Mouse (Mus musculus): Measurements from ENCODE around the gene Gm36176.
"Not testable (repeated sequence)": the region's sequence is repeated elsewhere in the genome, so short reads cannot be mapped to it uniquely, and the experiment has no call there.

Gm36176 gene

DNA sequence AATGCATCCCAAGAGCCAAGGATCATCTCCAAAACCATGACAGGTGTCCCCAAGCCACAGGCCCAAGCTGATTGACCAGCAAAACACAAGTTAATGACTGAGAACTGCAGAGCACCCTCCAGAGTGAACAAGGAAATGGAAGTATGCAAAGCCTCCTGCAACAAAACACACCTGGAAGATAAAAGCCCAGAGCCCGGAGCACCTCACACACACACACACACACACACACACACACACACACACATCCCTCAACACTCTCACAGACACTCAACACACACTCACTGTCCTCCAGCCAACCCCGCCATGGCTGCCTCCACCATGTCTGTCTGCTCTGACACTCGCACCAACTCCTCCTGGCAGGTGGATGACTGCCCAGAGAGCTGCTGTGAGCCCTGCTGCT is at the start of gene Gm36176:
Gm36176 (plus strand) TSS at position 301 of the 400 bp plus-strand sequence.
- no peak for DNase-seq (ENCODE audit: low spot score)

DNA sequence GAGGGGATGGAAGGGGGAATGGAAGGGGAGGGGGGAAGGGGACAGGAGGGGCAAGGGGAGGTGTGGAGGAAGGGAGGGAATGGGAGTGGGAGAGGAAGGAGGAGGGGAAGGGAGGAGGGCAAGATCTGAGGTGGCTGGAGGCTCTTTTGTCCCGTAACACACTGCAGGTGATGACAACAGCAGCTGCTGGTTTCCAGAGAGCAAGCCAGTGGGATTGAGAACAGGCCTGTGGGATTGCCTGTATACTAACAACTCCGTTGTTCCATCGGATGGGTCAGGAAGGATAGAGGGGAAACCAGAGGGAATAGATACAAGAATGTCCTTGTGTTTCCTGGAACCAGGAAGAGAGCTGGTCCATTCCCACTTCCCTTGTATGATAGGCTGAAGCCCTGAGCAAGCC is 48.9 kb upstream of the Gm36176 start:
- no peak for DNase-seq (ENCODE audit: low spot score)

DNA sequence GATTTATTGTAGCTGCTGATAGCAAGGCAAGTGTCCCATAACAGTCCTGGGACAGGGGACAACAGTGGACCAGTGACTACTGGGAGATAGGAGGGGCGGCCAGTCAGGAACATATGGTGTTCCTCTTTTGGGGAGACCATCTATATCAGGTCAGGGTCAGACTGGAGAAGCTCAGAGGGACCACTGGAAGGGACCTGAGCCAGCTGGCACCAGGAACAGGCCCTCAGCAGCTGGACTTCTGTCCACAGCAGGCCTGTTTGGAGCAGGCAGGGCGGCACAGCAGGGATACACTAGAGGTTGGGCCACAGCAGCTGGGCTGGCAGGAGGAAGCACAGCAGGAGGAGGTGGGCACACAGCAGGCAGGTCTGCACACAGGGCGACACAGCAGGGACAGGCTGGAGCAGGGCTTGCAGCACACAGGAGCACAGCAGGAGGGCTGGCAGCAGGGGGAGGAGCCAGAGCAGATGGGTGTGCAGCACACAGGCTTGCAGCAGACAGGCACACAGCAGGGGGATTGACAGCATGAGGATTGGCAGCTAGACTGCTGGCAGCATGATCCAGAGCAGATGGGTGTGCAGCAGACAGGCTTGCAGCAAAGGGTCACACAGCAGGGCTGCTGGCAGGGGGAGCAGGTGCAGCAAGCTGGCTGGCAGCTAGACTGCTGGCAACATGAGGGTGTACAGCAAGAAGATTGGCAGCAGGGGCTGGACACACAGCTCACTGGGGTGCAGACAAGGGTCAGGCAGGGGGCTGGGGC is 48.3 kb upstream of the Gm36176 start:
- not testable (repeated sequence) for DNase-seq (ENCODE audit: low spot score)

DNA sequence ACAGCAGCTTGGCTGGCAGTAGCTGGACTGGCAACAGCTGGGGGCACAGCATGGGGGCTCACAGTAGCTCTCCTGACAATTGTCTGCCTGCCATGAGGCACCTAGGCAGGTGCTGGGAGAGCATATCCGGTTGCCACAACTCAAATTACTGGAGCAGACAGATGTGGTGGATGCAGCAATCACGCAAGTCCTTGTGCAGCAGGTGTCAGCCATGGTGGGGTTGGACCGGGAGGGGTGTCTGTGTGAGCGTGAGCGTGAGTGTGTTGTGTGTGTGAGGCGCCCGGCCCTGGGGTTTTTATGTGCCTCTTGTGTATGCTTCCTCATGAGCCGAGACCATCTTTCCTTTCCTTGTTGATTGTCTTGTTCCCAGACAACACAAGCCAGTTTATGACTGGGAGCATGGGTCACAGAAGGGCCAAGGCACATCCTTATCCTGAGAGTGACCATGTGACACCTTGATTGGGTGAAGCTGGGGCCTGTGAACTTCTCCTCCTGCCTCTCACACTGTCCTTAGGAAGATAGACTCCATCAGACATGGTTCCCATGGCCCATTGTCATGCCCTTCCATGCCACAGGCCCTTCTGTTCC is 47.6 kb upstream of the Gm36176 start, which contains the start of gene Gm19668:
Gm19668 (minus strand) TSS at position 213 of the 588 bp plus-strand sequence.
- no peak for DNase-seq (ENCODE audit: low spot score)

DNA sequence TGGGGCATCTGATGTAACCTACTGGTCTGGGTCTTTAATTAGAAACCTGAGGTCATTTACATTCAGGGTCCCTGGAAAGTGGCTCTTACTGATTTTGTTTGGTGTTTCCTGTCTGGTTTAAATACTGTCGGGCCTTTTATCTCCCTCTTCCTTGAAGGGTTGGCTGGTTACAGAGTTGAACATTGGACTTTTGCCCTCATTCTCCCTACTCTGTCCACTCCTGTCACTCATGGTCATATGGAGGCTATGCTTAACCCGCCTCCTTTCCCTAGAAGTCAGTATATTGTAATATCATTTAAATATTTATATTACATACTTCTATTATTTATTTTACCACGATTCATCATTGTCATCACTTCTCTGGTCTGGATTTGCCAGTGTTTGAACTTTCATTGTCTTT is 42.5 kb upstream of the Gm36176 start:
- DNase-seq (ENCODE audit: low spot score) = no peak

DNA sequence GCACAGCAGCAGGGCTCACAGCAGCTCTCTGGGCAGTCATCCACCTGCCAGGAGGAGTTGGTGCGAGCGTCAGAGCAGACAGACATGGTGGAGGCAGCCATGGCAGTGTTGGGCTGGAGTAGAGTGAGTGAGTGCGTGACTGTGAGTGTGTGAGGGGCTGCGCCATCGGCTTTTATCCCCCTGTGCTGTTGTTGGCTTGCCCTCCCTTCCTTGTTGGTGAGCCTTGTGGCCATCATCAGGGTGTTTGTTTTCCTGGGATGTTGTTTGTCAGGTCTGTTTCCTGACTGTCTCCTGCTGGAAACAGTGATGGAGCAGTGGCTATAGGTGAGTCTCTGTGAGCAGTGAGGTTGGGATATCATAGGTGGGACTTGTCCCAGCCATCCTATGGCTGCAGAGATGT is 34.9 kb upstream of the Gm36176 start, which contains the start of gene Gm9507:
Gm9507 (minus strand) TSS at position 101 of the 400 bp plus-strand sequence.
- DNase-seq (ENCODE audit: low spot score) = no peak

DNA sequence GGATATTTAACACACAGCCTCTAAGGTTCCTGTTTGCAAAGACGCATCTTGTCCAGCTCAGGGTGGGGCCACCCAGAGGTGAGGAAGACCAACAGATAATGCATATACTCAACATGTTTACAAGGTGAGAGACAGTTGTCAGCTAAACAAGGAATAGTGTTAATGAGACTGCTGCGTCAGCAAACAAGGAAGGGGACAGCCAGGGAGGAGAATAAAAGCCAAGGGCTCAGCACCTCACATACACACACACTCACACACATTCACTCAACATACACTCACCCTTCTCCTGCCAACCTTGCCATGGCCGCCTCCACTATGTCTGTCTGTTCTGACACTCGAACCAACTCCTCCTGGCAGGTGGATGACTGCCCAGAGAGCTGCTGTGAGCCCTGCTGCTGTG is 32.2 kb upstream of the Gm36176 start, which contains the start of gene Gm2696:
Gm2696 (plus strand) TSS at position 301 of the 400 bp plus-strand sequence.
- DNase-seq (ENCODE audit: low spot score) = no peak

DNA sequence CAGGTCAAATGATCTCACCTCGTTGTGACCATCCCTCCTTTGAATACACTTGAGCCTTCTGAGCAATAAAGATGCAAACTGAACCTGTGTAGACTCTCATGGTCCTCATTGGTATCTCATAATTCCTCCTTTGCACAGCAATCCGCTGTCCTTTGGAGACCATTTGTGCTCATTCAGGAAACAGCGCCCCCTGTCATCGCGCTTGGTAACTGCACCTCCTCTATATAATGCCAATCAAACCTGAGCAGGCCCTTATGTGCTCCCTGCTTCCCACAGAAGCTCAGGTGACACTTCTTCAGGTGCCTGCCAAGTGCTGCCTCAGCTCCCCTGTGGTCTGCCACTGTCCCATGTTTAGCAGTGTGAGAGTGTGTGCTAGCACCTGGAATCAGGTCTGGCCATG is 31.1 kb upstream of the Gm36176 start:
- DNase-seq (ENCODE audit: low spot score) = no peak

DNA sequence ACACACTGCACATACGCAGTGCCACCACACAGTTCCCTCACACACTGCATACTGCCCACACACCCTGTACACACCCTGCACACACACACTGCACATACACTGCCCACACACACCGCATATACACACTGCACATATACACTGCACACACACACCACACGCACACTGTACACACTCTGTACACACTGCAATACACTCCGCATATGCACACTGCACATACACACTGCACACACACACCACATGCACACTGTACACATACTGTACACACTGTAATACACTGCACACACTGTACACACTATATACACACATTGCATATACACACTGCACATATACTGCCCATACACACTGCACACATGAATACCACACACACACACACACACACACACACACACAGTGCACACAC is 28.1 kb upstream of the Gm36176 start:
- DNase-seq (ENCODE audit: low spot score) = no peak

DNA sequence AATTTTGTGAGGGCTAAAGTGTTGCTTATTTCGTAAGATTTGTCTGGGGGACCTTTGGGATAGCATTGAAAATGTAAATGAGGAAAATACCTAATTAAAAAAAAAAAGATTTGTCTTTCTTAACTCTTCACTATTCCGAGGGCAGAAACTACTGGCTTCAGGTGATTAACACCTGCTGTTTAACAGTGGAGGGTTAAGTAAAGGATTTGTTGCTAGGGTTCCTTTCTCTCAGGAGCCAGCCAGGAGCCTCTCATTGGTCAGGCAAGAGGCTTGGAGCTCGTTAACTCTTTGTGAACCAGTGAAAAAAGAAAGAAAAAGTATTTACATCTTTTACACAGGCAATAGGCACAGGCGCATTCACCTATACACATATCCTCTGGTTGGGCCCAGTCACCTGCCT is 27.4 kb upstream of the Gm36176 start:
- DNase-seq (ENCODE audit: low spot score) = no peak

DNA sequence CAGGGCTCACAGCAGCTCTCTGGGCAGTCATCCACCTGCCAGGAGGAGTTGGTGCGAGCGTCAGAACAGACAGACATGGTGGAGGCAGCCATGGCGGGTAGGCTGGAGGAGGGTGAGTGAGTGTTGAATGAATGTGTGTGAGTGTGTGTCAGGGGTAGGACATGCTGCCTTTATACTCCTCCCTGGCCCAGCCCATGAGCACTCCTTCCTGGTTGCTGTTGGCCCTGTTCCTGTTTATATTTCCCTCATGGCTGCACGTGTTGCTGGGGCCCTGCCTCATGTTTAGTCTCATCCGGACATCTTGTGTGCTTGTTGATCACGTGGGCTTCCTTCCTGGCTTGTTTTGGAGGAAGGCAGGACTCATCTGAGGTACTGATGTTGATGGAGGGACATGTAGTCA is 19.7 kb upstream of the Gm36176 start, which contains the start of gene Krtap10-4:
Krtap10-4 (minus strand) TSS at position 145 of the 400 bp plus-strand sequence.
- DNase-seq (ENCODE audit: low spot score) = no peak

DNA sequence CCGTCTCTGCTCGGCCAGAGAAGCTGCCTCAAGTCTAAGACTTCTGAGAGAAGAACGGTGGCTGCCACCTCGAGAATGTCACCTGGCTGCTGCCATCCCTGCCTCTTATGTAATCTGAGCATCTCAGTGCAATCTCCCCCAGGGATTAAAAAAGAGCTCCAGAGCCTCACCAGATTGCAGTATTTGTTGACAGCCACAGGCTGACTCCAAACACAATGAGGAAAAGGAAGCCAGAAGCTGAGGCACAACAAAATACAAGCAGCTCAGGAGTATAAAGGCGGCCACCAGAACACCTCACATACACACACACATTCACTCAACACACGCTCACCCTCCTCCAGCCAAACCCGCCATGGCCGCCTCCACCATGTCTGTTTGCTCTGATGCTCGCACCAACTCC is 11.0 kb upstream of the Gm36176 start, which contains the start of gene Krtap10-10:
Krtap10-10 (plus strand) TSS at position 301 of the 400 bp plus-strand sequence.
- no peak for DNase-seq (ENCODE audit: low spot score)

DNA sequence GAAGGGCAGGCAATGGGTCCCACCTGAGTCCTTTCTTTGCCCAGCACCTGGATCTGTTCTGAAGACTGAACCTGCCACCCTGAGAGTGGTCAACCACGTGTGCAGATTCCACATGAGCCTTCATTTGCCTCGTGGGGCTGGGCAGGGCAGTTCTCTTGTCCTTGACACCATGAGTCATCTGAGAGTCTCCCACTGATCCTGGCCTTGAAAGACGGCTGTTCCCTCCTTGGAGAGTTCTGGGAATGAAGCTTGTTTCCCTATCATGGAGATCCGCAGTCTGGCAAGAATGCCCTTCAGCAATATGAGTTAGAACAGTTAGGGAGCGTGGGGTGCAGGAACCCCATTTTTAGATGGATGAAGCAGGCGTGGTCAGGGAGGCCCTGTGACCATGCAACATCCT is 7.6 kb upstream of the Gm36176 start:
- DNase-seq (ENCODE audit: low spot score) = no peak

DNA sequence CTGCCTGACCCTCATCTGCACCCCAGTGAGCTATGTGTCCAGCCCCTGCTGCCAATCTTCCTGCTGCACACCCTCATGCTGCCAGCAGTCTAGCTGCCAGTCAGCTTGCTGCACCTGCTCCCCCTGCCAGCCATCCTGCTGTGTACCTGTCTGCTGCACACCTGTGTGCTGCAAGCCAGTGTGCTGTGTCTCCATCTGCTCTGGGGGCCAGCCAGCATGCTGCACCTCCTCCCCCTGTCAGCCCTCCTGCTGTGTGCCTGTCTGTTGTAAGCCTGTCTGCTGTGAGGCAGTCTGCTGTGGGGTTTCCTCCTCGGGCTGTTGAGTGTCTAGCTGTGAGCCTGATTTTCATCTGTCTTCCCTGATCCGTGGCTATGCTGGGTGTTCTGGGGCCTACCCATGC is 358 bp downstream of the Gm36176 start:
- no peak for DNase-seq (ENCODE audit: low spot score)

DNA sequence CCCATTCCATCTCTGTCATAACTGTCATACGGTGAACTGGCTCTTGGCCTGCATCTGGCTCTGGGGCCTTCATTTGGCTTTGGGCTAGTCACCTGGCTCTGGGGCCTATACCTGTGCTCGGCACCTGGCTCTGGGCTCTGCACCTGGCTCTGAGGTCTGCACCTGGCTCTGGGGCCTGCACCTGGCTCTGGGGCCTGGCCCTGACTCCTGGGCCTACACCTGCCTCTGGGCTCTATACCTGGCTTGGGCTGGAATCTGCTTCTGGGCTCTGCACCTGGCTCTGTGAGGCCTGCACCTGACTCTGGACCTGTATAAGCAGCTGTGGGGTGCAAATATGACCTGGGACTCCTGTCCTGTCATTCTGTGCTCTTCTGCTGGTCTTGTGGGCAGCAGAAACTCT is 935 bp downstream of the Gm36176 start:
- no peak for DNase-seq (ENCODE audit: low spot score)

DNA sequence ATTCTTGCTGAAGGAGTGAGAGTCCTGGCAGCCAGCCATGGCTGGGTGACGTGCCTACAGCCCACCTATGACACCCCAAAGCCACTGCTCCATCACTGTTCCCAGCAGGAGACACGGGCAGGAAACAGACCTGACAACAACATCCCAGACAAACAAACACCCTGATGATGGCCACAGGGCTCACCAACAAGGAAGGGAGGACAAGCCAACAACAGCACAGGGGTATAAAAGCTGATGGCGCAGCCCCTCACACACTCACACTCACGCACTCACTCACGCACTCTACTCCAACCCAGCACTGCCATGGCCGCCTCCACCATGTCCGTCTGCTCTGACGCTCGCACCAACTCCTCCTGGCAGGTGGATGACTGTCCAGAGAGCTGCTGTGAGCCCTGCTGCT is 6.0 kb downstream of the Gm36176 start, which contains the start of gene Gm10318:
Gm10318 (plus strand) TSS at position 301 of the 400 bp plus-strand sequence.
- DNase-seq (ENCODE audit: low spot score) = no peak

DNA sequence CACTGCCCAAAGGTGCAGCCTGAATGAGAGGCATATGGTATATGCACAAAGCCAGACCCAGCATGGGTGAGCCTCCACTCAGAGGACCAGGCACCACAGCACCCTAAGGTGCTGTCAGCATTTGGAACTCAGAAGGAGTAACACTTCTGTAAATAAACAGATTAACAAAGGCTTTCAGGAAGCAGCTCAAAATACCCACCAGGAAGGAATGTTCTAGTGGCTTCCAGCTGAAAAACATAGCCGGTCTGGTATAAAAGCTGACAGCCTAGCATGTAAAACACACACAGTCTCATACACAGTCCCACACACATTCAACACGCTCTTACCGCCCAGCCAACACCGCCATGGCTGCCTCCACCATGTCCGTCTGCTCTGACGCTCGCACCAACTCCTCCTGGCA is 15.1 kb downstream of the Gm36176 start, which contains the start of gene Gm3285:
Gm3285 (plus strand) TSS at position 301 of the 400 bp plus-strand sequence.
- no peak for DNase-seq (ENCODE audit: low spot score)

DNA sequence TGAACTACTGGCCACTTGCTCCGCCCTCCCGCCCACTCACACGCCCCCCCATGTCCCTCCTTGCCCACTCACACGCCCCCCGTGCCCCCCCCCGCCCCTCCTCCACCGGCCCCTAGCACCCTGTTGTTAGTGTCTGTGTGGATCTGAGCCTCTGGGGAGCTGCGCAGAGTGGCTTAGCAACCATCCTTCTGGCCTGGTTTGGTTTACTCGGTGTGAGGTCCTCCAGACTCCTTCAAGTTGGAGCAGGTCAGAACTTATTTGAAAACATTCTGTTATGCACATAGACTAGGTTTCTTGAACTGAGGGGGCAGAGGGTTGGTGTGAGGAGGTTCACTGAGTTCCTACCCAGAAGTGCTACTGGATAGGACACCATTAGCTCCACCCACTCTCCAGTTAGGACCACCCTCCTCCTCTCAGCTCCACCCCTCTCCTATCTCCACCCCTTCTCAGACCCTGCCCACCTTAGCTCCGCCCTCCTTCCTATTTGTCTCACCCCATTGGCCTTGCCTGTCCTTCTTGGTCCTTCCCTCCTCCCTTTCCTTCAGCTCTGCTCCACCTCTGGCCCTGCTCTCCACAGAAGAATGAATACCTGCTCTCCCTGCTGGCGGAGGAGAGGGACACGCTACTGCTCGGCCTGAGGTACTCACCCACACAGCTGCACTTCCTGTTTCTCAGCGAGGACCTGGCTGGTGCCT is 17.6 kb downstream of the Gm36176 start:
- peak; percentile 62 for DNase-seq (ENCODE audit: low spot score)

DNA sequence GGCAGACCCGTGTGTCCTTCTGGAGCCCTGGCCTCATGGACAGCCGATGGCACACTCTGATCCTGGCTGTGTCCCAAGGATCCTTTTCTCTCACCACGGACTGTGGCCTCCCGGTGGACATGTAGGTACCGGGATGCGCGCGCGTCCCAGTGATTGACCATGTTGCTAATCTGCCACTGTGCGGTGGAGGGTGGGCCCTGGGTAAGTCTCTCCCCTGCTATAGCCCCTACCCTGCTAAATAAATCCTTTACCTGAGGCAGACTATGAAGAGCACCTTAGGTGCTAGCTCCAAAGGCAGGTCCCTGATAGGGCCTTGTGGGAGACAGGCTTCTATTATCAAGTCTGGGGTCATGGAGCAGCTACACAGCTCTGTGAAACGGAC is 18.1 kb downstream of the Gm36176 start:
- no peak for DNase-seq (ENCODE audit: low spot score)

DNA sequence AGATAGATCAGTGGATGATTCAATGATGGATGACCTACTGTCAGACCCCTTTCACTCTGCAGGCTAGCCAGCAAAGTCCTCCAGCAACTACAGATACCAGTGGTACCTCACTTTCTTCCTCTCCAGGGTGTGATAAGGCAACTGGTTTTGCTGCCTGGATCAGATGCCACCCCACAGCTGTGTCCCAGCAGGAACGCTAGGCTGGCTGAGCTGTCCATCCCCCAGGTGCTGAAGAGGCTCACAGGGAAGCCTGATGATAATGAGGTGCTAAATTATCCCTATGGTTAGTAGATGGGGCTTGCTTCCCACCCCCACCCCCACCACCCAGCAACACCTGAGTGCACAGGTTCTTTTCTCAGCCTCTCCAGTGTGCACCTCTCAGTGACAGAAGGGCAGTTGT is 20.9 kb downstream of the Gm36176 start:
- DNase-seq (ENCODE audit: low spot score) = no peak

DNA sequence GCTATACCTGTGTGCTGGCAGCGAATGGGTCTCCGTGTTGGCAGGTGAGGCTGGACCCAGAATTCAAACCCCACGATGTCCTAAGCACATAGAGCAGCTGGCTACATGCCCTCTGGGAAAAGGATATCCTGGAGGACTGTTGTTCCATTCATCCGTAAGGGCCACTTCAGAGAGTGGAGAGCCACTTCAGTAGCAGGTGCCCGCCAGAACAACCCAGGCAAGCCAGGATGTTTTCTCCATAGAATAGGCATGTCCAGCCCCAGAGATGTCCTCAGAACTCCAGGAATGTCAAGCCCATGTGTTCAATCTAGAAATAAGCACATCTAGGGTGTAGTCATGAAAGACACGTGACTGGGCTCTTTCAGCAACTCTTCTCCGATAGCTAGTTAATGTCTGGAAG is 23.0 kb downstream of the Gm36176 start:
- DNase-seq (ENCODE audit: low spot score) = no peak

DNA sequence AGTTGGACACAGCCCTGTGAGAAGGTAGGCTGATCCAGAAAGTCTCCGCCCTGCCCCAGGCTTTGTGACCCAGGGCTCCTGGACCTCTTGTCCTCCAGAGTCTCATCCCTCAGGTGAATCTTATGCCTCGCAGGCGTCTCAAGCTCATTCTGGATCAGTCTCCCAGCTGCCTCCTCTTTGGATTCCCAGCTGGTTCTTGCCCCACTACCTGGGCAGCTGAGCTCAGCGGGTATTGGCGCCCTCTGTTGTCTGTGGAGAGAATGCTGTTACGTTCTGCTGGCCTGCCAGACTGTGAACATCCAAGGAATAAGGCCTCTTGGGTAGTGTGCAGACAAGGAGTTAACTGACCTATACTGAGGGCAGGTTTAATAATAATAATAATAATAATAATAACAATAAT is 32.4 kb downstream of the Gm36176 start:
- no peak for DNase-seq (ENCODE audit: low spot score)

DNA sequence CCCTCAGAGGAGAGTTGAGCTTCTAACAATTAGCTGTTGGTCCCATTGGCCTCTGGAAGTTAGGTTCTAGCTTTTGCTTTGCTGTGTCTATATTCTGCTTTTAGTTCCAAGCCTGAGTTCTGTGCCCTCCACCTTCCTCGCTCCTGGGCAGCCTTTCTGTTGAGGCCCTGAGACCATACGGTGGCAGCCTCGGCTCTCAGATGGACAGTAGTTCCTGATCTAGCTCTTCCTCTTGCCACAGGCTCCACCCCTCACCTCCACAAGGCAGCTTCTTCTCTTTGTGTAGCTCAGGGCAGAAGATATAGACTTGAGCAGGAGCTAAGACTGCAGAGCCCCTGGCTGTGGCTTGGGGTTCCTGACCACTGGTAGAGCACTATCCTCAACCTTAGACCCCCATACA is 33.7 kb downstream of the Gm36176 start:
- DNase-seq (ENCODE audit: low spot score) = no peak
